Mouse (Mus musculus): ENCODE measurements at regions not wholly inside any gene's neighbourhood (a gene's known extent, or its start where the extent isn't known, plus 50 kb on each side); places are given as distances from the start of the nearest gene placed in this dataset.

DNA sequence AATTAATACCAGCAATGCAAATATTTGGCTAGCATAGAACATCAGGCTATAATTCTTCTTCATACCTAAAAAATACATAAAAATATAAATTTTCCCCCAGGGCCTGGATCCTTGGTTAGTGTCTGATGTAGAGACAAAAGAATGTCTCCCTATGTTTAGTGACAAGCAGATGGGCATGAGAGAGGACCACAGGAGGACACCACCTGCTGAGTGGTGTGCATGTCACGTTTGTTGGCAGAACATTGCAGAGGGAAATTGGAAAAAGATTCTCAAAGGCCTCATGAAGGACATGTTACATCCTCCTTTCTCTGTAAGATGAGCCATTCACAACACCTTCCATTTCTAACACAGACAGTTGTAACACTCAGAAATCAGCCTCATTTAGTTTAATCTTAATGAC, 206.3 kb downstream of the Hhipl2 start:
- DNase-seq = peak; percentile 35 to 58

DNA sequence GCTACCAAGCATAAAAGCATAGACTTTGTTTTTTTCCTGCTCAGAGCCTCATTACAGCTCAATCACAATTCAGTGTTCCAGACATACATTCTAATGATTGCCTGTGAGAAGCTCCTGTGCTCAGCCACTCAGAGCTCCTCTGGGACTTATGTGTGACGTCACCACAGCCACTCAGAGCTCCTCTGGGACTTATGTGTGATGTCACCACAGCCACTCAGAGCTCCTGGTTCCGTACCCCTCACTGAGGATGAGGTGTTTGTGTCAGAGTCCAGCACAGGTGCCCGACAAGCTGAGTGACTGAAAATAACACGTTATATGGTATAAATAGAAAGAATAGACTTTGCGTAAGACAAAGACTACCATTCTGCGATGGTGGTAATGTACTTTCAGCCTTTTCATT, 215.8 kb downstream of the Hhipl2 start:
- no peak for DNase-seq

DNA sequence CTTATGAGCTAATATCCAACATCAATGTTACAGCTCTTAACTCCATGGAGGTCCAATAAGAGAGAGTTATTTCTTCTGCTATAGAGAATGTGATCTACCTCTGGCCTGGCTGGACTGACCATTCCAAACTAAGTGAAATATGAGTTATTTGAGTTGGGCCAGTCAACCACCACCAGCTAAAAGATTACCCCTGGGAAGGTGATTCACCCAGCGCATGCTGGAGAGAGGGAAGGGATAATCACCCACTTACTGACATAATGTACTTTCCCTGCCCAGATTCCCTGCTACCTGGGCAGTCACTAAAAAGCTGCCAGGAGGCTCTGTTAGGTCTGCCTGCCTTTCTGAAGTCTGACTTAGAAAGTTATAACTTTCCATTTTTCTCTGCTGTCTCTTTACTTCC, 216.8 kb downstream of the Hhipl2 start:
- DNase-seq = no peak

DNA sequence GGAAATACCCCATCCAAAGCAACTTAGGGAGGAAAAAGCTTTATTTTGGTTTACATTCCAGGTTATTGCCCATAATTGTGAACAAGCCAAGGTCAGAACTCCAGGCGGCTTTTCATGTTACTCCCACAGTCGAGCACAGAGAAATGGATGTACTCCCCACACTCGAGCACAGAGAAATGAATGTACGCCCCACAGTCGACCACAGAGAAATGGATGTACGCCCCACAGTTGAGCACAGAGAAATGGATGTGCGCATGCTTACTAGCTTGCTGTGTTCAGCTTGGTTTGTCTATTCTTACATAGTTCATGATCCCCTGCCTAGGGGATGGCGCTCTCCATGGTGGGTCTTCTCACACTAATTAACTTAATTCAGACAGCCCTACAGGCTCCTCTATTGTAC, 219.2 kb downstream of the Hhipl2 start:
- no peak for DNase-seq

DNA sequence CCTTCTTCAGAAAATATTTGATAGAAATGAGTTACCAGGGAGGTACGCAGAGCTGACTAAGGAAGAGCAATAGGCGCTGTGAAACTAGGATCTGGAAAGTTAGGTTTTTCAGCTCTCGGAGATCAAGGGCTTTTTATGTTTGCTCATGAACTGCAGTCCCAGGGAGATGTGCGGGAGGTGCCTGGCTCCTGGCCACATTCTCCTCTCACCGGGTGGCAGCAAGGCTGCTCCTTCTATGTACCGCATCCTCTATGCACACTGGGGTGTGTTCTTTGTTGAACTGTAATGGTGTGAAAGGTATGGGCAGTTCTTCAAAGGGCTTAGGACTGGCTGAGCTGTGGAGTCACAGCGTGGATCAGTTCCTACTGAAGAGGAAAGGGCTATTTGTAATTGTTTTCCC, 221.3 kb downstream of the Hhipl2 start:
- no peak for DNase-seq

DNA sequence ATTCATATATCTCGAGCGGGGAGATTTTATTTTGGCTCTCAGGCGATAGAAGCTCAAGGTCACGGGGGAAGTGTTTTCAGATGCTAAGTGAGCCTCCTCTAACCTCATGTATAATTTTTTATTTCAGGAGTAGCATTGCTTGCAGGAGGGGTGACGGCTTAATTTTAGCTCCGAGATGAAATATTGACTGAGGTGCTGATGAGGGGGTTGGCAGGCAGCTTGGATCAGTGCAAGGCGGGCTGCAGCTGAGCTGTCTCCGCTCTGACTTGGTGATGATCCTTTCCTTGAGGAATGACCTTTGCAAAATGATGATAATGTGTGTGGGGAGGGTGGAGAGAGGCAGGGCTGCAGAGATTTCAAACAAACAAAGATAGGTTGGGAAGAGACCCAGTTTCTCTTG, 222.6 kb downstream of the Hhipl2 start:
- DNase-seq = no peak

DNA sequence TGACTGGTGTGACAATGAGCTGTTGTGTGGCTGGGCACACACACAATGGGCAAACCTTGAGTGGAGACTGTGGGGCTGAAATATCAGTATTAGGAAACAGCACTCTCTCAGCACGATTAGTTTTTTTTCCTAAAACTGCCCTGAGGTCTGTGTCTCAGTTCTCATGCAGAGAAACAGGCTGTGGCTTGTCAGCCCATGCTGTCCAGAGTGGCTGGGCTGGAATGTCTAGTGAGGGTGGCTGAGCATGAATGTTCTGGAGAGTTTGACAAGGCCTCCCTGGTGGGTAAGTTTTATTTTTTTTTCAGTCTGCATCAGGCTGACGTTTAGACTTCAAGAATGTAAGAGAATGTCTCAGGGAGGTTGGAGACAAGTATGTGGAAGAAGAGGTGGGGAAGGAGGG, 226.0 kb downstream of the Hhipl2 start:
- no peak for DNase-seq

DNA sequence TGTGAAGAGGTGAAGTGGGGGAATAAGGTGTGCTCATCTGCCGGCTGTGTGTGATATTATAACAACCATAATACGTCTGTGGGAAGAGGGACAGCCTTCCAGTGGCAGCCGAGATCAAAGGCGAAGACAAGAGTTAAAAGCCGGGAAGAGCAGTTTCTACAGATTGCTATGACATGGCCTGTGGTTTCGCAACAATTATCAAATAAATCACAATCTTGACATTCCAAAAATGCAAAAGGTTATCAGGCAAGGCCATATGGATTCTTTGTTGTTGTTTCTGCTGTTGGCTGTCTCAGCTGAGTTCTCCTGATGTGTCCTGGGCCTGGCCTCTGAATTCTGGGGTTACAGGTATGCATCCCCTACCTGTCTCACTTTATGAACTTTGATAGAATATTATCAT, 235.9 kb downstream of the Hhipl2 start:
- DNase-seq = no peak

DNA sequence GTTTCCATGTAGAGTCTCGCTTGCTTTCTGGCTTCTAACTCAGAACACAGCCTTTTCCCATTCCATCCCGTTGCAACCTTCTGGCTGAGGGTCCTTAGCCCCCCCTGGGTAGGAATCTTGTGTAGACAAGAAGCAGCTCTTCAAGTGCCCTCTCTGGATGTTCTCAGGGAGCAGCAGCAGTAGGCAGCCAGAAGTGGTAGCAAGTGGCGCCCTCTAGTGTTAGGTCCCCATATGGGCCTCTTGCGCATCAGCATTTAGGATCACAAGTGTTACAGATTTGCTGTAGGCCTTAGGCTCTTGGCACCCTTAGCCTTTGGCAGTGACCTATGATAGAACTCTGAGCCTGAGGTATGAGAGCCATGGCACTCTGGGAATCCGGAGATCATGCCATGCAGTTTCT, 239.0 kb downstream of the Hhipl2 start:
- peak; percentile 43 to 70 for DNase-seq

DNA sequence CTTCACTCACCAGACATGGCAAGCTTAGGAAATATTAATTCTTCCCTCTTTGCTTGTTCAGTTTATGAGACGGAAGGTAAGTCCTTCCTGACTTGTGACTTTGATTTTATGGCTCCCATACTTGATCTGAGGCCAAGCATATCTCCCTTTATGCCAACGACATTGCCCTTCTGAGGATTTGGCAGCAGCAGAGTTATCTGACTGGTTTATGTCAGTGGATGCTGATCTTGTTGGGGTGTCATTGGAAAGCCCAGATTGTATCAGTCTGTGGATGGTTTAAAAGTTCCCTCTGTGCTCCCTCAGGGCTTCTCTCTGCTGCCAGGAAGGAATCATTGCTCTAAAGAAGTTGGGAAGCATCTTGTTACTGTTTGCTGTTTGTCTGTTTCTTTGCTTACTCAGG, 242.5 kb downstream of the Hhipl2 start:
- no peak for DNase-seq

DNA sequence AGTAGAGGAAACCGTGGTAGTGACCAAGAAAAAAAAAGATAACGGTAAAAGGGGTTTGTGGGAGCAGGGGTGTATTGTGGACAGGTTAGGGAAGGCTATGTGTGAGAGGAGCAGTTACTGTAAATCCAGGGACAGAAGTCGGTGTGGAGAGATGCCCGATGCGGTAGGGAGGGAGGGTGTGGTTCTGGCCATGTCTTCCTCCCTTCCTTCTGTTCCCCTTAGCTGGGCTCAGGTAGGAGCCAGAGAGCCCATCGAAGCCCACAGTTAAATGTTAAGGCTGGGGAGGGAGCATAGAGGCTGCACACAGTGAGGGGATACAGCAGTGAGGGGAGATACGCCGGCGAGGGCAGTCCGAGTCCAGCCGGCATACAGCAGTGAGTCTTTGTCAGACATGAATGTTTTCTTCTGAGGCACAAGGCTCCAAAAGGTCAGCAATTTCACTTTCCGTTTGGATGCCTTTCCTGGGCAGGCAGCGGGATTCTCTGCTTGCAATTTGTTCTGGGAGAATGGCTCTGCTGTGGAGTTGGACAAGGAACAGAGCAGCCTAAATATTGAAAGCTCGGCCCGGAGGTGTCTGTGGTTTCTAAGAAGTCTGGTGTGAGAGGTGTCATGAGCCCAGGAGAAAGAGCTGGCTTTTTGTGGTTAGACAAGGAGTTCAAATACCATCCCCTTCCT, 244.5 kb downstream of the Hhipl2 start:
- peak; percentile 62 for DNase-seq

DNA sequence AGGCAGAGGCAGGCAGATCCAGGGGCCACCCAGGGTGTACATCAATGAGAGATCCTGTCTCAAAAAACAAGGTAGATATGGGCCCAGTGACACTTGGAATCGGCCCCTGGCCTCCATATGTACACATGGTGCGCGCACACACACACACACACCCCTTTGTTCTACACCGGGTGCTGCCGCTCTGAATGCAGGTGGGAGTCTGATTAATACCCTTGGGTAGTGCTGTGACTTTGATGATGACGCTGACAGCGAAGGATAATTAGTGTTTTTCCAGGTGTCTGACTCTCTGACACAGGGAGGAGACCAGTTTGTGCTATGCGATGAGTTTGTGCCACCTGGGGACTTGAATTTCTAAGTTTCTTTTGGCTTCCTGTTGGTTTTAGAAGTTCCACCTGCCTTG, 251.3 kb downstream of the Hhipl2 start:
- no peak for DNase-seq

DNA sequence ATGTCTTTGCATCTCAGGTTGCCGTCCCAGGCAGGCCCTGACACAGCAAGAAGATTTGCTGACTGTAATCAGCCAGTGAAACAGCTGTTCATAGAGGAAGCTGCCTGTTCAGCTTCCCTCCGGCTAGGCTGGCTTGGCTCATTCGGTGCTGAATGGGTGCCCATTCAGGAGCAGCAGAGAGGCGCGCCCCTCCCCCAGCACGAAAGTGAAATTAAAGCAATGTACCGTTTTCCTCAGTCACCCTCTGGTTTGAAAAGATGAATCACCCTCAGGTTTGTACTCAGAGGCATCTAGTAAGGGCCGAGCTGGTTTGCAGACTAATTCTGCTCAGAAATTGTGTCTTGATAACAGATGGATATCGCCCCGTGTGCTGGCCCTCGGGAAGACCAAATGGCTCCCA, 251.7 kb downstream of the Hhipl2 start:
- peak; percentile 58 to 74 for DNase-seq

DNA sequence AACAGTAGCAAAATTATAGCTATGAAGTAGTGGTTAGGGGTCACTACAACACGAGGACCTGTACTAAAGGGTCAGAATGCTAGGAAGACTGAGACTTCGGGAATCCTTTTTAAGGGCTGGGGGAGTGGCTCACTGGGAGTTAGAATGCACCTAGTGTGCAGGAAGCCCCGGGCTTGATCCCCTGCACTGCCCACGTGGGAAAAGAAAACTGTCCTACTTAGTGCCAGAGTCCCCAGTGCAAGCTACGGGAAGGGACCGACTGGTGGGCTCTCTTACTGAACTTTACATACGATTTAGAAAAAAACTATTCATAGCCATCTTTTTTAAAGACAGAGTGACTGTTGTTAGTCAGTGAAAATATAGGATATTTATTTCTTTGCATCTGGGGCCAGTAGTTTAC, 252.5 kb downstream of the Hhipl2 start:
- no peak for DNase-seq

DNA sequence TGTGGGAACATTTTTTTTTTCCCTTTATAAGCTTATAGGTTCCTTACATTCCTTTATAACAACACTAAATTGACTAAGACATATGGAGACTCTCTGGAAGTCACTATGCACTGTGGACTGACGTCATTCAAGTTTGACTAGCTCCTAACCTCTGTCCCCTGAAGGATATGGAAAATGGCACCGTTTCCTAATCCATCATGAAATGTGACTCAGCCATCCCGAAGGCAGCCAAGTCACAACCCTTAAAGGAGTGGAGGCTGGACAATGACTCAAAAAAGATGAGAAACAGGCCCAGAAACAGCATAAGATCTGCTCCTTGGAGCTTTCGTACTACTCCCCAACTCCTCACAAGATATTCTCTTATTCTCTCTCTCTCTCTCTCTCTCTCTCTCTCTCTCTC, 253.5 kb downstream of the Hhipl2 start:
- no peak for DNase-seq

DNA sequence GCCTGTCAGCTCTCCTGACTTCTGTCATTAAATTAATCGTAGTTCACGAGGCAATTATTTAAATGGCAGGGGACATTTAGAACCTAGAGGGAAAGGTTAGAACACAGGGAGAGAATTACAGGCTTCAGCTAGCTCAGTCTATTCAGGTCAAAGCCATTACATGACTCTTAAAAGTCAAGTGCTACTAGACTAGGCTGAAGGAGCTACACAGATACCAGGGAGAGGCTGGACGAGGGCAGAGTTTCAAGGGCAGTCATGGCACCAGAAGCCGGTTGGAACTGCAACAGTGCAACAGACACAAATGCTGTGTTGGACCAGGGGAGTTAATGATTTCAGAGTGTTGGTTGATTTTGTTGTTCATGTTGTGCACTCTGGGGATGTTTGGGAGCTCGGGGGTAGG, 254.5 kb downstream of the Hhipl2 start:
- no peak for DNase-seq

DNA sequence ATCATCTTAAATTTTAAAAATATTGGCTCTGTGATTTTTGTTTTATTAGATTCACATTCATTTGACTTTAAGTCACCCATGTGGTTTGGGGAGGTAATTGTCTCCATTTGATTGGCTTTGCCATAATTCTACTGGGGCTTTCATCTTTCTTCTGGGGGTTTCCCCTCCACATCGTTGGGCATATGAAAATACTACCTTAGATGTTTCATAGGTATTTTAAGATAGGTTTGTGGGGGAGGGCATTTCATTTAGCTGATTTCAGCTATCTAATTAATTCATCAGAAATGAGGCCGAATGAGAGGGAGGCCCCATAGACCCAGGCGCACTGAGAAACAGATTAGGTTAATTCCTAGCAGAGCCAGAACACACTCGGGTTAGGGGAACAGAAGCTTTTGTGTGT, 259.6 kb downstream of the Hhipl2 start:
- no peak for DNase-seq

DNA sequence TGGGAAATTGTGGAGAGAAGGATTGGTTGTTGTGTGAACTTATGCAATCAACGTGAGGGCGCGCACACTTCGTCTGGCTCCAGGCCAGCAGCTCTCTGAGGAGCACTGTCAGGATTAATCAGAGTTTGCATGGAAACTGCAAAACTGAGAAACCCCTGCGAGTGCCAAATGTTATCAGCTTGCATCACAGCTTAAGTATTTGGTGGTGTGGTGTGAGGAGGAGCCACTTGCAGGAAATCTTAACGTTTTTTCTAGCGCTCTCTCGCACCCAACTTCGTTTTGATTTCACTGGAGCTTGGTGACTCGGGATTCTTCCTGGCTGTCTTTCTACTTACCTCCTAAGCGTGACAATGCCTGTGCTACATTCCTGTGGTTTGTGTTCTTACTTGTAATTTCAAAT, 261.9 kb downstream of the Hhipl2 start:
- DNase-seq = peak; percentile 27 to 52

DNA sequence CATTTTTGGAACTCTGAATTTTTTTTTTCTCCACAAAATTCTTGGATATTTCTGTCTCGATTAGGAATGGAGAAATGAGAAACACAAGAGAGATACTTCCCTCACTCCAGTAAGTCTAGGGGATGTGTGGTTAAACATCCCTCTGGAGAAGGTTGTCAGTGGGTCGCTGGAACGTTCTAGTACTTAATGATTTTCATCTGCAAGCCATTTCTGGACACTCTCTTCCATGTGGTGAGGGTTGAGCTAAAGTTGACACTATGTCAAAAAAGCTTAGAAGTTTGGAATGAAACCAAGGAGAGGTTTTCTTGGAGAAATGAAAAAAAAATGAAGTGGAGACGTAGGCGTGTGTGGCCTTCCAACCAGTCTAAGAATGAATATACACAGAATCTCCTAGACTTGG, 268.0 kb downstream of the Hhipl2 start:
- DNase-seq = no peak

DNA sequence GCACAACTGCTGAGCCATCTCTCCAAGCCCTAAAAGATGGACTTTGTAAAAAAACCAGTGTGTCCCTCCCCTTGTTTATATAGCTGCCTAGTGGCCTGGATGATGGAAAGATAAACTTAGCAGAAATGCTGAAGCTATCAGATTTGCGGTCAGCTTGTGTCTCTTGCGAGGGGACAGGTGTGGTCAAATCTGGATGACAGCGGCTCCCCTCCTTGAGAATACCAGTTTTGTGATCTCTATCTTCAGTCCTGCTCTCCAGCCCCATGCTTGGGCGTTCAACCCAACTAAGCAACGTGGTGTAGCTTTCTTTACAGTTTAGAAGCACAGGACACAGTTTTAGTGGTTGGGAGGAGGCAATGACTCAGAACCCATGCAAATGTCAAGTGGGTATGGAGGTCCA, 274.7 kb downstream of the Hhipl2 start:
- DNase-seq = no peak

DNA sequence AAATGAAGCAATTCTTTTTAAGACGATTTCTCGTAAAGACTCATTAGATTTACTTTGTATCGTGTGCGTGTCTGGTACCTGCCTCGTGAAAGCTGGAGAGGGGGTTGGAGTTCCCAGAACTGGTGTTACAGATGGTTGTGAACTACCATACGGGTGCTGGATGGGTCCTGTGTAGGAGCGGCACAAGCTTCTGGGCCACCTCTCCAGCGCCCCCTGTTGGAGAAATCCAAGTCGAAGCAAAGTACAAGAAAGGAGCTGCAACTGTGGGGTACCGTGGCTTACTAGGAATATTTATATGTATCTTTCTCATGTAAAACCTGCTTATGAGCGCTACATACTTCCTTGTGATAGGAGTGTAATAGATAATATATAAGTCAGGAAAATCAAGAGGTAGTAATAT, 281.3 kb downstream of the Hhipl2 start:
- DNase-seq = peak; percentile 29 to 51

DNA sequence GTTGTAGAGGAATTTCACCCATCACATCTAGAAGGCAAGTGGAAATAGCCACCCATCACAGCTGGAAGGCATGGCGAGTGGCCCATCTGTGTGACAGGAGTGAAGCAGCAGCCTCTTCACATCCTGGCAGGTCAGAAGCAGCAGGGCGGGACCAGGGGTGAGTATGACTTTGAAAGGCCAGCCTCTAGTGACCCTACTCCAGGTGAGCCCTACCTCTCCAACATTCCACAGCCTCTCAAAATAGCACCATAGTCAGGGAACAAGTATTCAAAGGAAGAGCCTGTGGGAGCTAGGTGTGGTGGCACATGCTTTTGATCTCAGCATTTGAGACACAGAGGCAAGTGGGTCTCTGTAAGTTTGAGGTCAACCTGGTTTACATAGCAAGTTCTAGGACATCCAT, 284.9 kb downstream of the Hhipl2 start:
- no peak for DNase-seq

DNA sequence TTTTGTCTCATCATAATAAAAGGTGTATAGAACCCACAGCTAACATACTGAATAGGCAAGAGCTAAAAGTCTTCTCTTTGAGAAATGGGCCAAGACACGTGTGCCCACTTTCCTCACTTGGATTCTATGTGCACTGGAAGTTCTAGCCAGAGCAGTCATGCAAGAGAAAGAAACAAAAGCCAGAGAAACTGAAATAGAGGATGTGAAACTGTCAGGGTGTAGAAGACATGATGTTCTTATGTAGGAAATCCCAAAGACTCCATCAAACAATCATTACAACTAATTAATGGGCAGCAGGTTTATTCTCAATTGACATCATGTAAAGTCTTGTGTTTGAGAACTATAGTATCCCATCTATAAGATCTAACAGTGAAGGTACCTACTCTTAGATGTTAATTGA, 294.9 kb downstream of the Hhipl2 start:
- no peak for DNase-seq

DNA sequence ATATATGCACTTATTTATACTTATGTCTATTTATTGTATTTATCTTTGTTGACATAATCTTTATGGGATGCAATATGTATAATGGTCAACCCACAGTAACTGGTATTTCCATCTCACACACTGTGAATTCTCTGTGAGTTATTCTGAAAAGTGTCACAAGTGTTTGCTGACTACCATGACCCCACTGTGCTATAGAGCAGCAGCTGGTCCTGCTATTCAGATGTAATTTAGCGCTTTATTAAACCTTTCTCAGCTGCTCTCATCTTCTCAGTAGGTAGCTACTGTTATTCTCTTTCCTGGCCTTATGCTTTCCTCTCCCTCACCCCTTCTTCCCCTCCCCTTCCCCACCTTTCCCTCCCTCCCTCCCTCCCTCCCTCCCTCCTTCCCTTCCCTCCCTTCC, 296.0 kb upstream of the Dusp10 start:
- no peak for DNase-seq

DNA sequence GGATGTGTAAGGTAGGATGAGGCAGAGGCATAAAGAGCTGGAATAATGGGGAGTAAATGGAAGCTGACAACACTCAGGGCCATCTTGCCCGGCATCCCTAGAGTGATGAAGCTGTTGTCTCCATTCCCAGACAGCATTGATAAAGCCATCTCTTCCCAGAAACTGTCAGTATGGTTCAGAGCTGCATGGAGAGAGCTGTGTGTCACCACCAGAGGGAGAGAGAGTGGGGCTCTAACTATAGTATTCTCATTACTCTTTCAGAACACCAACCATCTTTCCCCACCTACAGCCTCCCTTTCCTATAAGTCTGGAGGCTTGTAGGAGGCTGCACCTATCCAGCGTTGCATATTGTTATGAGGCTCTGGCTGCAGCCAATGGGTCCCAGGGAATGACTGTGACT, 264.0 kb upstream of the Dusp10 start:
- DNase-seq = no peak

DNA sequence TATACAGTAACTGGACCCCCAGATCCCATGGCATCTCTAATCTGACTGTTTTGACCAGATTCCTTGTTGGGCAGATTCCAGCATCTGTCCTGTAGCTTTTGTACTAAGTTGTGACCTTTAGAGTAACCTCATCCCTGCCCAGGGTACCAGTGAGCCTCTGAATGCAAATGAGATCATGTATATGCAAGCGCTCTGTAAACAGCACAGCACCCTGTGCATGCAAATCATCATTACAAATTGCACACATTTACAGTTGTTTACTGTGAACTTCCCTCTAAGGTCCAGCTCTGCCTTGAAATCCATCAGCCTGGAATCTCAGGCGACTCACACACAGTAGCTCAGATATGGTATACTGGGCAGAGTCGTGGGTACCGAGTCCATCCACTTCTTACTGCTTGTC, 258.6 kb upstream of the Dusp10 start:
- no peak for DNase-seq
